Mouse (Mus musculus) myocyte (in vitro differentiated cells): ENCODE results near the gene Elovl6.

ENCODE experiments used
- POLR2A ChIP-seq: IDR thresholded peaks from one replicate; pipeline ENCODE4 v1.6.1; 2011; ENCODE audit warnings: low read depth, mild to moderate bottlenecking, control low read depth, moderate library complexity; ENCODE audit not compliant: insufficient read length
- POLR2AphosphoS2 ChIP-seq: IDR thresholded peaks from one replicate; pipeline ENCODE4 v1.6.1; 2011; ENCODE audit warnings: low read depth, control low read depth; ENCODE audit not compliant: insufficient read length
- TCF3 ChIP-seq: IDR thresholded peaks from one replicate; pipeline ENCODE4 v1.6.1; 2011; ENCODE audit warnings: low read depth, control low read depth; ENCODE audit not compliant: insufficient read length

DNA sequence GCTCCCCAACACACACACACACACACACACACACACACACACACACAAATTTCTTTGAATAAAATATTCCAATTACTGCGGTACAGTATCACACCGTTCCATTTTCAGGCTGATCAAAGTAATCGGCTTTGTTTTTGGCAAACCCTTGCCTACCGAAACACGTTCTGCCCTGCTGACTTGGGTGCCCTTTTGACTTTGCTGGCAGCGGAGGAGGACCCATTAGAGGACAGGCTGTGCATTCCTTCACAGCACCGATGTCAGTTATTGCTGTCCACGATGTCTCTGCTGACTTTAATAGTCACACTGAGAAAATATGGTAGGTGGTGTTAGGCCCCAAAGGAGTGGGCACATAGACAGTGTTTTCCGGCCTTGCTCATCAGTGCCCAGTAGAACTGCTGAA, 60.8 kb downstream of the Elovl6 start:
- TF ChIP-seq POLR2AphosphoS2 (no peak), POLR2A (no peak), TCF3 (no peak)
